Mouse (Mus musculus): ENCODE measurements at regions not wholly inside any gene's neighbourhood (a gene's known extent, or its start where the extent isn't known, plus 50 kb on each side); places are given as distances from the start of the nearest gene placed in this dataset.

- no peak for TF ChIP-seq CTCF (IDR thresholded peaks at IDR 0.05; ENCODE audit: low read depth, low read length)
- TF ChIP-seq EP300 (IDR thresholded peaks at IDR 0.05; ENCODE audit: insufficient read depth, low read depth, low read length), result no peak
Measured at GRCm38 (mm10) chr10:96696571-96696970, 79.8 kb downstream of the Btg1 start.
